Mouse (Mus musculus): ENCODE results near the gene Hhat.

- TF ChIP-seq POLR2A (IDR thresholded peaks at IDR 0.05; ENCODE audit: insufficient read depth, low read depth, low read length) (no peak), CTCF (IDR thresholded peaks at IDR 0.05; ENCODE audit: insufficient read depth, low read depth, low read length) (no peak)
Observed at GRCm38 (mm10) chr1:192700339-192701073, 70.5 kb downstream of the Hhat start.

All from olfactory bulb, adult 2 months (tissue).